Mouse (Mus musculus): ENCODE data around the gene Sppl2c. TPM values are rescaled to one million over a fixed set of nuclear protein-coding genes. Genes with fewer than 3 reads are reported as not detected.

Gene Sppl2c
- polyA plus RNA-seq, 1 experiment from 2014 or later = not detected

- no peaks in the 10 kb centered on the region for H3K9me3 ChIP-seq (ENCODE audit: control insufficient read depth, low read length)
- H3K4me1 ChIP-seq (ENCODE audit: control insufficient read depth, insufficient read depth, low read length) = peaks cover 8% of the 10 kb centered on the region; the same call in 1 of the 2 replicates
- peak; percentile 96 for ATAC-seq (ENCODE audit: low read depth)
- H3K4me3 ChIP-seq (ENCODE audit: low read depth, low read length) = peak overlapping the region; percentile 32
- H3K36me3 ChIP-seq (ENCODE audit: control insufficient read depth, insufficient read depth, low read length) = no peaks in the 10 kb centered on the region
- H3K27me3 ChIP-seq (ENCODE audit: control insufficient read depth, insufficient read depth, low read length) = no peaks in the 10 kb centered on the region
- WGBS = under 1% methylated on average over 23 of the region's 23 CpGs
- H3K9ac ChIP-seq (replicated peaks; ENCODE audit: low read depth, low read length) = peak overlapping the region; percentile 63
- H3K27ac ChIP-seq (ENCODE audit: low read depth, low read length) = peak overlapping the region; percentile 90
- H3K4me2 ChIP-seq (ENCODE audit: low read depth, low read length) = peak overlapping the region; percentile 74
Observed at GRCm38 (mm10) chr11:104157603-104158259, 28.4 kb upstream of the Sppl2c start.

- Histone ChIP-seq H3K9me3 (ENCODE audit: control insufficient read depth, low read length) (no peaks in the 10 kb centered on the region), H3K36me3 (ENCODE audit: control insufficient read depth, insufficient read depth, low read length) (no peaks in the 10 kb centered on the region), H3K27ac (ENCODE audit: low read depth, low read length) (peak overlapping the region; percentile 90), H3K4me2 (ENCODE audit: low read depth, low read length) (peak overlapping the region; percentile 74), H3K9ac (replicated peaks; ENCODE audit: low read depth, low read length) (peak overlapping the region; percentile 57), H3K4me1 (ENCODE audit: control insufficient read depth, insufficient read depth, low read length) (peaks cover 8% of the 10 kb centered on the region; the same call in 1 of the 2 replicates), H3K27me3 (ENCODE audit: control insufficient read depth, insufficient read depth, low read length) (no peaks in the 10 kb centered on the region), H3K4me3 (ENCODE audit: low read depth, low read length) (peak overlapping the region; percentile 32)
- WGBS = 4% methylated on average over 17 of the region's 17 CpGs
- peak; percentile 44 for ATAC-seq (ENCODE audit: low read depth)
Observed at GRCm38 (mm10) chr11:104158260-104158907, 27.7 kb upstream of the Sppl2c start.

DNA sequence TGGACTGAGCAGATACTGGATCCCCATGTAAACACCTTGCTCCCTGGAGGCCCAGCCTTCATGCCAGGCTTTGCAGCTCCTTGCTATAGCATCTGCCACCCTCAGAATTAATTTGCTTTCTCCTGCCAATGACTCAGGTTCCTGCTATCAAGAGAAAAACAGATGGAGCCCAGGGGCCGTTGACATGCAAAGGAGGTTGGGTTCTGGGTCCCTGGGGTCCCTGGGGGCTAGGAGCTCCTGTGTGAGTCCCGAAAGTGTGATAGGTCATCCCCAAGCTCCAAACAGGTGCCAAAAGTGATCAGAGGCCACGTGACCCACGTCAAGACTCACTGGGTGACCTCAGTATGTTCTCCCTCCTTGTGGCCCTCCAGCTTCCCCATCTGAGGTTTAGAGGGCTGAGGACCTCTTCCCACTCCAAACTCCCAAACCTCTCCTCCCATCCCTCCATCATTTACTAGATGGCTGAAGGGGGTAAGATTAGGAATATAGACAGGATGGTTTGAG lies 26.3 kb upstream of the Sppl2c start:
- H3K9me3 ChIP-seq (ENCODE audit: control insufficient read depth, low read length) = no peaks in the 10 kb centered on the region
- H3K4me1 ChIP-seq (ENCODE audit: control insufficient read depth, insufficient read depth, low read length) = peaks cover 8% of the 10 kb centered on the region; the same call in 1 of the 2 replicates
- no peak overlapping the region for H3K27ac ChIP-seq (ENCODE audit: low read depth, low read length)
- H3K36me3 ChIP-seq (ENCODE audit: control insufficient read depth, insufficient read depth, low read length) = no peaks in the 10 kb centered on the region
- H3K27me3 ChIP-seq (ENCODE audit: control insufficient read depth, insufficient read depth, low read length) = no peaks in the 10 kb centered on the region
- H3K4me3 ChIP-seq (ENCODE audit: low read depth, low read length) = no peak overlapping the region
- ATAC-seq (ENCODE audit: low read depth) = no peak
- 79% methylated on average over 4 of the region's 4 CpGs for WGBS
- no peak overlapping the region for H3K9ac ChIP-seq (replicated peaks; ENCODE audit: low read depth, low read length)
- no peak overlapping the region for H3K4me2 ChIP-seq (ENCODE audit: low read depth, low read length)

DNA sequence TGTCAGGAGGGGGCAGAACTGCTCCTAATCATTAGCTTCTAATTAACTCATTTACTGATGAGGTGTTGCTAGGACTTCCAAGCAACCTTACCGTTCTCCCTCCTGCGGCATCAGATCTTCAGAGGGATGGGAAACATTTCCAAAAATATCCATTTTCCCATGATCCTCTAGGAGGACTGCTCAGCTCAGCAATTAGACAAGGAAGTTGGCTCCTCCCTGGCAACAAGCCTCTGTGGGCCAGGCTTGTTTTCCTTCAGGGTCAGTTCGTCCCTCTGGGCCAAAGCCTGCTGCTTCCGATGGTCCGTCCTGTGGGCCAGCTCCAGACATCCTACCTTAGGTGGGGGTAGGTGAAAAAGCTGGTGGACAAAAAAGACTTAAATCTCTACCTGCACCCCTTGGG lies 25.0 kb upstream of the Sppl2c start:
- Histone ChIP-seq H3K4me2 (ENCODE audit: low read depth, low read length) (no peak overlapping the region), H3K9me3 (ENCODE audit: control insufficient read depth, low read length) (no peaks in the 10 kb centered on the region), H3K27ac (ENCODE audit: low read depth, low read length) (no peak overlapping the region), H3K9ac (replicated peaks; ENCODE audit: low read depth, low read length) (no peak overlapping the region), H3K4me1 (ENCODE audit: control insufficient read depth, insufficient read depth, low read length) (peaks cover 8% of the 10 kb centered on the region; the same call in 1 of the 2 replicates), H3K4me3 (ENCODE audit: low read depth, low read length) (no peak overlapping the region), H3K36me3 (ENCODE audit: control insufficient read depth, insufficient read depth, low read length) (no peaks in the 10 kb centered on the region), H3K27me3 (ENCODE audit: control insufficient read depth, insufficient read depth, low read length) (no peaks in the 10 kb centered on the region)
- 81% methylated on average over 5 of the region's 5 CpGs for WGBS
- ATAC-seq (ENCODE audit: low read depth) = no peak

GRCm38 (mm10) chr11:104164257-104164656 lies 21.9 kb upstream of the Sppl2c start:
- H3K4me3 ChIP-seq (ENCODE audit: low read depth, low read length) = no peak overlapping the region
- no peak for ATAC-seq (ENCODE audit: low read depth)
- no peak overlapping the region for H3K9ac ChIP-seq (replicated peaks; ENCODE audit: low read depth, low read length)
- H3K27me3 ChIP-seq (ENCODE audit: control insufficient read depth, insufficient read depth, low read length) = no peaks in the 10 kb centered on the region
- H3K4me1 ChIP-seq (ENCODE audit: control insufficient read depth, insufficient read depth, low read length) = no peaks in the 10 kb centered on the region
- WGBS = 90% methylated on average over 10 of the region's 10 CpGs
- H3K9me3 ChIP-seq (ENCODE audit: control insufficient read depth, low read length) = no peaks in the 10 kb centered on the region
- no peak overlapping the region for H3K4me2 ChIP-seq (ENCODE audit: low read depth, low read length)
- H3K27ac ChIP-seq (ENCODE audit: low read depth, low read length) = no peak overlapping the region
- H3K36me3 ChIP-seq (ENCODE audit: control insufficient read depth, insufficient read depth, low read length) = no peaks in the 10 kb centered on the region

DNA sequence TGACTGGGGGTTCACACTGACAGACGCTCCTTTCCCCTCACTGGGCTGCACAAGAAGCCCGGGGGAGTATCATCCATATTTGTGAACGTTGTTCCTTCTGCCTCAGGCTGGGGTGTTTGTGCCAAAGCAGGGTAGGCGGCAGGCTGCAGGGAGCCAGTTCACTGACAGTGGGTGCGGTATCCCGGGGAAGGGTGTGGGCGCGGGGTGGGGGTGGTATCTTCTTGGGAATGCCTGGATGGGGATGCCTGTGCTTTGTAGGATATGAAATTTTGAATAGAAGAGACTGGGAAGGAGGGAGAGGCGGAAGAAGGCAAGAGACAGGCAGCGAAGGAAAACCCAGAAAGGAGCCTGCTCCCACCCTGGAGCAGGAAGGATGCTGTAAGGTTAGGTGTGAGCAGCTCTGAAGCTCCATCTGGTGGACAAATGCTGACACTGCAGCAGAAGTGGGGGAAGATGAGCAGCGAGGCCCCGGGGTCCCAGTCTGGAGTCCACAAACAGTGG lies 14.8 kb upstream of the Sppl2c start:
- H3K4me2 ChIP-seq (ENCODE audit: low read depth, low read length) = peak overlapping the region; percentile 18; the same call in 1 of the 2 replicates
- 30% methylated on average over 12 of the region's 12 CpGs for WGBS
- H3K9ac ChIP-seq (replicated peaks; ENCODE audit: low read depth, low read length) = peak overlapping the region; percentile 28; the same call in 1 of the 2 replicates

DNA sequence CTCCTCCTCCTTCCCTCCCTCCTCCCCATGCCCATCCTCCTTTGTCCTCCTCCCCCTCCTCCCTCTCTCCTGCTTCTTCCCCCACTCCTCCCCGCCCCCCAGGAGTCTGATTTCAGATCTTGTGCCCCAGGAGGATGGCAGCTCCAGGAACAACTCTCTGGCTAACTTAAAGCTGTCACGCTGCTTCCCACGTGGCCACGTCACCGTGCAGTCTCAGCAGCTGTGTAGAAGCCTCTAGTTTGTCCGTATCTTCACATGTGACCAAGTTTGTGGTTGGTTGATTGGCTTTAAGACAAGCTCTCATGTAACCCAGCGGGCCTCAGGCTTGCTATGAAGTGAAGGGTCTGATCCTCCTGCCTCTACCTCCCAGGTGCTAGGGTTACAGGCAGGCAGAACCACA lies 7.2 kb upstream of the Sppl2c start:
- Histone ChIP-seq H3K4me1 (ENCODE audit: control insufficient read depth, insufficient read depth, low read length) (no peaks in the 10 kb centered on the region), H3K4me3 (ENCODE audit: low read depth, low read length) (no peak overlapping the region), H3K9ac (replicated peaks; ENCODE audit: low read depth, low read length) (no peak overlapping the region), H3K9me3 (ENCODE audit: control insufficient read depth, low read length) (no peaks in the 10 kb centered on the region), H3K27me3 (ENCODE audit: control insufficient read depth, insufficient read depth, low read length) (no peaks in the 10 kb centered on the region), H3K4me2 (ENCODE audit: low read depth, low read length) (no peak overlapping the region), H3K36me3 (ENCODE audit: control insufficient read depth, insufficient read depth, low read length) (no peaks in the 10 kb centered on the region), H3K27ac (ENCODE audit: low read depth, low read length) (no peak overlapping the region)
- WGBS = 44% methylated on average over 7 of the region's 7 CpGs
- no peak for ATAC-seq (ENCODE audit: low read depth)

More for the DNA sequence above, 14.8 kb upstream of the Sppl2c start:
- Histone ChIP-seq H3K36me3 (ENCODE audit: control insufficient read depth, insufficient read depth, low read length) (no peaks in the 10 kb centered on the region; the same call in 1 of the 2 replicates), H3K27ac (ENCODE audit: low read depth, low read length) (no peak overlapping the region), H3K4me3 (ENCODE audit: low read depth, low read length) (no peak overlapping the region), H3K9me3 (ENCODE audit: control insufficient read depth, low read length) (no peaks in the 10 kb centered on the region), H3K27me3 (ENCODE audit: control insufficient read depth, insufficient read depth, low read length) (no peaks in the 10 kb centered on the region), H3K4me1 (ENCODE audit: control insufficient read depth, insufficient read depth, low read length) (no peaks in the 10 kb centered on the region)
- ATAC-seq (ENCODE audit: low read depth) = peak; percentile 41; the same call in 1 of the 2 replicates

DNA sequence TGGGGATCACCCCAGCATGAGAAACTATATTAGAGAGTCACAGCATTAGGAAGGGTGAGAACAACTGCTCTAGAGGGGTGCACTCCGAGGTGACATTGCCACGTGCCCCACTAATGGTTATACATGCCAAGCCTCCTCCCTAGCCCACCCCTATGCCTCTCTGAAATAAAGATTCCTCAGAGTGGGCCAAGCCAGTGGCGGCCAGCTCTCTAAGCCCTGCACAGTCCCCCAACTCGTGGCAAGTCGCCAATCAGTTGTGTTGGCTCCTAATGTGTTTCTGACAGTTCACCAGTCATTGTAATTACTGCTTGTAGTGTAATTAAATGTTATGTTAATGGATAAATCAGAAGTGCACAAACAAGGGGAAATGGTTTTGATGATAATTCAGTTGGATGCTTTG lies 6.3 kb upstream of the Sppl2c start:
- Histone ChIP-seq H3K9me3 (ENCODE audit: control insufficient read depth, low read length) (no peaks in the 10 kb centered on the region), H3K27me3 (ENCODE audit: control insufficient read depth, insufficient read depth, low read length) (no peaks in the 10 kb centered on the region), H3K4me2 (ENCODE audit: low read depth, low read length) (no peak overlapping the region), H3K4me3 (ENCODE audit: low read depth, low read length) (no peak overlapping the region), H3K27ac (ENCODE audit: low read depth, low read length) (no peak overlapping the region), H3K9ac (replicated peaks; ENCODE audit: low read depth, low read length) (no peak overlapping the region), H3K36me3 (ENCODE audit: control insufficient read depth, insufficient read depth, low read length) (no peaks in the 10 kb centered on the region), H3K4me1 (ENCODE audit: control insufficient read depth, insufficient read depth, low read length) (no peaks in the 10 kb centered on the region)
- 0 out of 2 replicates have a peak, but pooled peaks have one; percentile 44 for ATAC-seq (ENCODE audit: low read depth)
- WGBS = 62% methylated on average over 5 of the region's 5 CpGs

GRCm38 (mm10) chr11:104182141-104182540 lies 4.0 kb upstream of the Sppl2c start:
- no peak for ATAC-seq (ENCODE audit: low read depth)
- no peaks in the 10 kb centered on the region for H3K9me3 ChIP-seq (ENCODE audit: control insufficient read depth, low read length)
- H3K4me3 ChIP-seq (ENCODE audit: low read depth, low read length) = no peak overlapping the region
- no peaks in the 10 kb centered on the region for H3K36me3 ChIP-seq (ENCODE audit: control insufficient read depth, insufficient read depth, low read length)
- WGBS = 86% methylated on average over 3 of the region's 3 CpGs
- H3K4me2 ChIP-seq (ENCODE audit: low read depth, low read length) = no peak overlapping the region
- H3K9ac ChIP-seq (replicated peaks; ENCODE audit: low read depth, low read length) = no peak overlapping the region
- H3K4me1 ChIP-seq (ENCODE audit: control insufficient read depth, insufficient read depth, low read length) = no peaks in the 10 kb centered on the region
- no peaks in the 10 kb centered on the region for H3K27me3 ChIP-seq (ENCODE audit: control insufficient read depth, insufficient read depth, low read length)
- H3K27ac ChIP-seq (ENCODE audit: low read depth, low read length) = no peak overlapping the region

All from neural tube, embryonic 14.5 days (tissue).